Comparison of ENCODE assay signal across 9 mouse cellular contexts in genomic region chr10:107274785-107275184, GRCm38 (mm10). TPM values are rescaled to one million over a fixed set of nuclear protein-coding genes. Genes with fewer than 3 reads are reported as not detected.
DNase-seq lines count a peak whose midpoint lies in the region; ATAC-seq lines count a peak whose summit lies in the region.
"Had no signal": no experiment of that assay in that cellular context is flagged by ENCODE, and none has a peak within 500 bp of the region (broad histone marks: within the 10 kb centered on the region; RNA-seq: fewer than 3 reads in every experiment).

No protein-coding gene starts in this region.

- H3K36me3 ChIP-seq in hindbrain, embryonic 10.5 days = no peaks in the 10 kb centered on the region
- H3K36me3 ChIP-seq in hindbrain, embryonic 16.5 days (ENCODE audit: control insufficient read depth, insufficient read depth, low read length) = no peaks in the 10 kb centered on the region
- no peaks in the 10 kb centered on the region for H3K36me3 ChIP-seq in heart, embryonic 11.5 days (ENCODE audit: control insufficient read depth, insufficient read depth, low read length)
- H3K36me3 ChIP-seq: midbrain, embryonic 12.5 days had no signal

- H3K4me1 ChIP-seq in hindbrain, embryonic 10.5 days (replicated peaks) = peaks cover 13% of the 10 kb centered on the region; the same call in 1 of the 2 replicates
- H3K4me1 ChIP-seq in hindbrain, embryonic 16.5 days (ENCODE audit: control insufficient read depth, insufficient read depth, low read depth, low read length) = peaks cover 5% of the 10 kb centered on the region; the same call in 1 of the 2 replicates
- H3K4me1 ChIP-seq in heart, embryonic 11.5 days (ENCODE audit: control insufficient read depth, insufficient read depth, low read length) = no peaks in the 10 kb centered on the region
- H3K4me1 ChIP-seq: midbrain, embryonic 12.5 days had no signal

- peak; percentile 13 for DNase-seq in hindbrain, embryonic 10.5 days (ENCODE audit: low spot score)
- peak; percentile 11 for DNase-seq in lung, postnatal 14 days
- DNase-seq in lung, postnatal 25 days (ENCODE audit: low spot score) = no peak
- DNase-seq in brain, adult 2 months (ENCODE audit: low read depth, low spot score) = peak; percentile 47
- peak; percentile 12 to 19 for DNase-seq in kidney, postnatal 4 days
- DNase-seq in spleen, postnatal 4 days (ENCODE audit: low spot score in 2 of 2) = no peak

- H3K27ac ChIP-seq in hindbrain, embryonic 10.5 days = no peak overlapping the region
- H3K27ac ChIP-seq in hindbrain, embryonic 16.5 days (ENCODE audit: low read depth, low read length) = no peak overlapping the region
- no peak overlapping the region for H3K27ac ChIP-seq in heart, embryonic 11.5 days (ENCODE audit: low read depth, low read length)
- H3K27ac ChIP-seq: midbrain, embryonic 12.5 days had no signal

- H3K9me3 ChIP-seq in hindbrain, embryonic 10.5 days = no peaks in the 10 kb centered on the region
- H3K9me3 ChIP-seq in hindbrain, embryonic 16.5 days (ENCODE audit: control insufficient read depth, low read length) = no peaks in the 10 kb centered on the region
- H3K9me3 ChIP-seq in heart, embryonic 11.5 days (replicated peaks; ENCODE audit: control insufficient read depth, low read length) = no peaks in the 10 kb centered on the region
- H3K9me3 ChIP-seq: midbrain, embryonic 12.5 days had no signal

- H3K27me3 ChIP-seq in hindbrain, embryonic 10.5 days (ENCODE audit: insufficient read depth, poor library complexity, severe bottlenecking) = peaks cover 42% of the 10 kb centered on the region
- H3K27me3 ChIP-seq in hindbrain, embryonic 16.5 days (replicated peaks; ENCODE audit: control insufficient read depth, insufficient read depth, low read length) = no peaks in the 10 kb centered on the region
- peaks cover 28% of the 10 kb centered on the region for H3K27me3 ChIP-seq in heart, embryonic 11.5 days (ENCODE audit: control insufficient read depth, insufficient read depth, low read length)

- no peak overlapping the region for H3K4me3 ChIP-seq in hindbrain, embryonic 10.5 days
- H3K4me3 ChIP-seq in hindbrain, embryonic 16.5 days (ENCODE audit: low read length) = no peak overlapping the region
- H3K4me3 ChIP-seq in heart, embryonic 11.5 days (ENCODE audit: low read depth, low read length) = no peak overlapping the region
- H3K4me3 ChIP-seq: midbrain, embryonic 12.5 days had no signal

- H3K9ac ChIP-seq in hindbrain, embryonic 16.5 days (ENCODE audit: low read depth, low read length) = no peak overlapping the region
- H3K9ac ChIP-seq in heart, embryonic 11.5 days (ENCODE audit: low read depth, low read length) = no peak overlapping the region
- H3K9ac ChIP-seq: midbrain, embryonic 12.5 days had no signal

- ATAC-seq in hindbrain, embryonic 16.5 days = no peak
- no peak for ATAC-seq in heart, embryonic 11.5 days (replicated peaks; ENCODE audit: insufficient number of reproducible peaks, low FRiP score, low TSS enrichment)

- WGBS in hindbrain, embryonic 10.5 days = 57% methylated on average over 3 of the region's 3 CpGs
- WGBS in hindbrain, embryonic 16.5 days = 47% methylated on average over 3 of the region's 3 CpGs
- WGBS in heart, embryonic 11.5 days (ENCODE audit: insufficient replicate concordance) = 46% methylated on average over 3 of the region's 3 CpGs

- no peak overlapping the region for H3K4me2 ChIP-seq in hindbrain, embryonic 16.5 days (ENCODE audit: low read length)
- H3K4me2 ChIP-seq in heart, embryonic 11.5 days = no peak overlapping the region
- H3K4me2 ChIP-seq: midbrain, embryonic 12.5 days had no signal

RNA-seq across cellular contexts. Expression of gene Lin7a, which starts 3.3 kb away (rescaled TPM):
- 3.8 and 10.5 TPM in 2 replicates for polyA plus RNA-seq in hindbrain, embryonic 10.5 days (2016; fragmentation: Nextera tagmentation; extraction: Ambion mirVana)
- polyA plus RNA-seq in hindbrain, embryonic 16.5 days (2015; fragmentation: Nextera tagmentation; extraction: Ambion mirVana) = 31.6 and 33.6 TPM in 2 replicates
- 1.4 and 2.6 TPM in 2 replicates for polyA plus RNA-seq in heart, embryonic 11.5 days (2014; fragmentation: Nextera tagmentation; extraction: Ambion mirVana)

Comparison
In these comparisons a context has a peak if more than half of its experiments do, and no peak if none do; other contexts are left out.
1. DNase-seq: peak in hindbrain, embryonic 10.5 days (single experiment), lung, postnatal 14 days (single experiment), brain, adult 2 months (single experiment) and kidney, postnatal 4 days (2 of 2); none in lung, postnatal 25 days (single experiment) and spleen, postnatal 4 days (0 of 2).